Mouse (Mus musculus) G1E (cell line): ENCODE measurements around the gene Rims1.

Source experiments
- CTCF ChIP-seq: IDR thresholded peaks from 2 replicates; pipeline ENCODE4 v1.5.1; 2012; ENCODE audit warnings: low read depth, low read length, inconsistent platforms, mixed read lengths
- GATA1 ChIP-seq: IDR thresholded peaks from 2 replicates; pipeline ENCODE4 v1.6.1; 2012; ENCODE audit warnings: borderline replicate concordance, low read length, inconsistent platforms, mixed read lengths
- POLR2AphosphoS5 ChIP-seq: IDR thresholded peaks from 2 replicates; pipeline ENCODE4 v1.6.1; 2012; ENCODE audit warnings: low read depth, low read length, inconsistent platforms; ENCODE audit not compliant: insufficient replicate concordance
- TAL1 ChIP-seq: conservative IDR thresholded peaks from 2 replicates; pipeline ENCODE4 v1.6.1; 2012; ENCODE audit warnings: low read depth, low read length, inconsistent platforms, mixed read lengths

- TF ChIP-seq CTCF (no peak), POLR2AphosphoS5 (no peak), GATA1 (no peak), TAL1 (no peak)
Measured at GRCm38 (mm10) chr1:22252873-22253272, 552.9 kb downstream of the Rims1 start.
